Mouse (Mus musculus) 416B (cell line): Measurements from ENCODE around the gene Zan.

Experiments used
- DNase-seq: peaks from one replicate; pipeline ENCODE4 v3.0.0; 2011; ENCODE audit warnings: low read depth

Gene Zan

DNA sequence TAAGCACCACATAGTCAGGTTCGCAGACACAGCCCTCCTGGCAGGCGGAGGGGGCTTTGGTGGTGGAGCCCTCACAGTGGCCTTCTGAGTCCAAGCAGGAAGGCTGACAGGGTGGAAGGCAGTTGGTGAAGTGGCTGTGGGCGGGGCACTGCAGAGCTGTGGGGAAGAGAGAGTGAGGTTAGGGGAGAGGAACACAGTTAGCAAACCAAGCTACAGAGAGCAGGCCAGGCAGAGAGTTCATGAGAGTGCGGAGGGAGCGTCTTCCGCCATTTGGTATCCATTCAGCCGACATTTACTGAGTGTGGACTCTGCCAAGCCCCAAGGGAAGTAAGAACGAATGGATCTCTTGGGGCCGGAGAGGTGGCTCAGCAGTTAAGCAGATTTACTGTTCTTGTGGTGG lies 57.8 kb downstream of the Zan start:
- DNase-seq: no peak

- no peak for DNase-seq
These were observed 62.6 kb downstream of the Zan start for GRCm38 (mm10) chr5:137414253-137414652.

GRCm38 (mm10) chr5:137411235-137411634 lies 65.6 kb downstream of the Zan start:
- DNase-seq: no peak

- no peak for DNase-seq
These were observed 66.3 kb downstream of the Zan start for GRCm38 (mm10) chr5:137410549-137410948.

DNA sequence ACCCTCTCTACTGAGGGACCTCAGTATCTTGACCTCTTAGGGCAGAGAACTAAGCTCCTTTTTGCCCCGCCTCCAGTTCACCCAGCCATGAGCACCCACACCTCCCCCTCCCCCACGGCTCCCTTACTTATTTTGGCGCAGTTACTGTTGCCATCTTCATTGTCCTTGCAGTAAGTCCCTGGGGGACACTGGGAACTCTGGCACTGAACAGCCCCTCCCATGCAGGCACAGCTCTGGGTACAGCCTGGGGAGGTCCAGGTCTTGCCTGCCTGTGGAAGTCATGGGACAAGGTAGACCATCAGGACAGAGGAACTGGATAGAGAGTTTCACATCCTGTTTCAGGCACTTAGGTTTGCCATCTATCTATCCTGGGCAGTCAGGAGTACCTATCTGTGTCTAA lies 66.8 kb downstream of the Zan start:
- no peak for DNase-seq

- no peak for DNase-seq
These were observed 67.4 kb downstream of the Zan start for GRCm38 (mm10) chr5:137409451-137409850.

DNA sequence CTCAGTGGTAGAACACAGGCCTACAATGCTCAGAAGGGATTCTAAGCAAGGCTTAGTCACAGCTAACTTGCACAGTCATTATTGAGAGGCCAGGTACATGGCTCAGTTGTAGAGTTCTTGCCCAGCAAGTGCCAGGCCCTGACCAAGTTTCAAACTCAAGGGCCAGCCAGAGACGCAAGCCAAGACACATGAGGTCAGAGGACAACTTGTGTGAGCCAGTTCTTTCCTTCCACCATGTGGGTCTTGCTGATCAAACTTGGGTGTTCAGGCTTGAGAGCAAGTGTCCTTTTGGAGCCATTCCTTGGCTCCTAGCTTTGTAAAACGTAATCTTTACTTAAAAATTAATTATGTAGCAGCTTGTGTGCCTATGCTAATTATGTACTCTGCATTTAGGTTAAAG lies 72.8 kb downstream of the Zan start:
- DNase-seq: no peak

- DNase-seq: no peak
These were observed 82.4 kb downstream of the Zan start for GRCm38 (mm10) chr5:137394456-137394855.

DNA sequence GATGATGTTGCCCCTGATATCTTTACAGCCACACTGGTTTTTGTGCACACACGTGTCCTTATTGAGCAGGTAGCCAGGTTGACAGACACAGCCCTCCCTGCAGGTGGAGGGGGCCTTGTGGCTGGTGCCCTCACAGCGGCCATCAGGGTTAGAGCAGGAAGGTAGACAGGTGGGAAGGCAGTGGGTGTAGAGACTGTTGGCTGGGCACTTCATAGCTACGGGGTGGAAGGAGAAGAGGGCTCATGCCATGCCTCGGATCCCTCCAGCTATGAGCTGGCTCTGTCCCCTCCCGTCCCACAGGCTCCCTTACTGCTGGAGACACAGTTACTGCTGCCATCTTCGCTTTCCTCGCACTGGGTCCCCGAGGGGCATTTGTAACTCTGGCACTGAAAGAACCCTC lies 85.2 kb downstream of the Zan start:
- no peak for DNase-seq

GRCm38 (mm10) chr5:137386712-137387111 lies 90.2 kb downstream of the Zan start:
- peak; percentile 5 for DNase-seq

DNA sequence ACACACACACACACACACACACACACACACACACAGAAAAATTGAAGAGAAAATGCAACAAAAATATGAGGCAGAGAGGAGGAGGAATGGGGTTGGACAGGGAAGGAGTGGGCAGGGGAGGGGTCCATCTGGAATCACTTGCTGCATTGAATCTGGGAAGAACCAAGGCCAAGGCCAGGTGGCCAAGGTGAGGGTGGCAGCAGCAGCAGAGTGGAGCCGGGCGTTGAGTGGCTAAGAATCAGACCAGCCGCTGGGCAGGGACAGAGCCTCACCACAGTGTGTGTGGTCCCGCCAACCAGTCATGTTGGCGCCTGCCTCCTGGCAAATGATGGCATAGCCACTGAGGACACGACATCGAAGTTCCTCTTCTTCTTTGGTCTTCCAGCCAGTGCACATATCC lies 93.4 kb downstream of the Zan start:
- DNase-seq: no peak

DNA sequence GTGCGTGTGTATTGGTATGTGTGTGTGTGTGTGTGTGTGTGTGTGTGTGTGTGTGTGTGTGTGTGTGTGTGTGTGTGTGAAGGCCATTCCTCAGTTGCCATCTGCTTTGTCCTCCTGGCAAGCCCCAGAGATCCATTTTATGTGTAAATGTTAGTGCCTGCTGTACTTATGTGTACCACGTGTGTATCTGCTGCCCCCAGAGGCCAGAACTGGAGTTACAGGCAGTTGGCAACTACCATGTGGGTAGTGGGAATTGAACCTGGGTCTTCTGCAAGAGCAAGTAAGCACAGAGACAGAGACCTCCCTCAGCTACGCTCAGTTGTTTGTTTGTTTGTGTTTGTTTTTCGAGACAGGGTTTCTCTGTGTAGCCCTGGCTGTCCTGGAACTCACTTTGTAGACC lies 95.7 kb downstream of the Zan start:
- peak; percentile 76 for DNase-seq

DNA sequence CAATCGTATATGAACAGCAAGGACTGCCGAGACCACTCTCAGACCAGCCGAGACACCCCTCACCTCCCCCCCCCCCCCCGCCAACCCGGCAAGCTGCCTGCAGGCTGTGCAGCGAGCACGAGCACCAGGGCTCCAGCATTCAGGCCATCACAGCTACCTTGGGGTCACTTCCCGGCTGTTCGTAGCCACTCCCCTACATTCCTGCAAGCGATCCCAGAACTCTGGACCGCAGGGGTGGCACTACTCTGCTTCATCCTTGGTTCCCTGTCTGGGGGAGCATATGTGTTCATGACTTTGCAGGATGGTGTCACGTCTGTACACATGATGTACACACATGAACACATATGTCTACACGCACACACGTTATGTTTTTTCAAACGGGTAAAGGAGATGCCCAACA lies 99.3 kb downstream of the Zan start:
- DNase-seq: no peak

DNA sequence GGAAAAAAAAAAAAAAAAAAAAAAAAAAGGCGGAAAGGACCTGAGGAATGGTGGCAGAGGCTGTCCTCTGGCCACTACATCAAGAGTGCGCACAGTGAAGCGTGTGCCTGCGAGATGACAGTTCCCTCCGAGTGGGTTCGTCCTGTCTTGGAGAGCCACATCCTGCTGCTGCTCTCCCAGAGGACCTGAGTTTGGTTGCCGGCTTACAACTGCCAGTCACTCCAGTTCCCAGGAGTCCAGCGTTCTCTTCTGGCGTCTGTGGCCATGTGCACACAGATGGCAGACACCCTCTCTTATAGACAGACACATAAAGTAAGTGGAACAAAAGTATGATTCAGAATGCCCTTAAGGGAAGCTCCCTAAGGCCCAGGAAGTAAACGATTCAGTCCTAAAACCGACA lies 99.7 kb downstream of the Zan start:
- no peak for DNase-seq

DNA sequence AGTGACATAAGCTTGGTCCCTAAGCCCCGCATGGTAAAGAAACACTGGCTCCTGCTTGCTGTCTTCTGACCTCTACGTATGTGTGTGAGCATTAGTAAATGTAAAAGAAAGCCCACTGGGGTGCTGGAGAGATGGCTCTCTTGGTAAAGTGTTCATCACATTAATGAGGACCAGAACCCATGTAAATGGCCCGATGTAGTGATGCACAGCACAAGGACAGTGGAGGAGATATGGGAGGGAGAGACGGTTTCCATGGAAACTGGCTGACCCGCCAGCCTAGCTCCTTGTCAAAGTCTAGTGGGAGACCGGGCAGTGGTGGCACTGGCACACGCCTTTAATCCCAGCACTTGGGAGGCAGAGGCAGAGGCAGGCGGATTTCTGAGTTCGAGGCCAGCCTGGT lies 100.1 kb downstream of the Zan start:
- DNase-seq: no peak

DNA sequence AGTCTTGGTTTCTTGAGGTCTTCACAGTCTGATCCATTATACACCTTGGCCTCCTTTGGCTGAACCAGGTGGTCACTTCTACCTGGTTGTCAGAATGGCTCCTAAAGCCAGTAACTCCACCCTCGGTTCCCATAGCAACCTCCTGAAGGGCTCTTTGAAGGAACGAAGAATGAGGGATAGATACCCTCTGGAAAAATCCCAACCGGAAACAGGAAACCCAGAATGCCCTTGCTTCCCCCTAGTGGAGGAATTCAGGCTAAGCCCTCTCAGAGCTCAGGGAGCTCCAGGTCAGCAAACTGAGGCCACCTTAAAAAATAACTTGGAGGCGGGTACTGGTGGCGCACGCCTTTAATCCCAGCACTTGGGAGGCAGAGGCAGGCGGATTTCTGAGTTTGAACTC lies 100.7 kb downstream of the Zan start:
- DNase-seq: no peak

- no peak for DNase-seq
These were observed 101.2 kb downstream of the Zan start for GRCm38 (mm10) chr5:137375627-137376026.

DNA sequence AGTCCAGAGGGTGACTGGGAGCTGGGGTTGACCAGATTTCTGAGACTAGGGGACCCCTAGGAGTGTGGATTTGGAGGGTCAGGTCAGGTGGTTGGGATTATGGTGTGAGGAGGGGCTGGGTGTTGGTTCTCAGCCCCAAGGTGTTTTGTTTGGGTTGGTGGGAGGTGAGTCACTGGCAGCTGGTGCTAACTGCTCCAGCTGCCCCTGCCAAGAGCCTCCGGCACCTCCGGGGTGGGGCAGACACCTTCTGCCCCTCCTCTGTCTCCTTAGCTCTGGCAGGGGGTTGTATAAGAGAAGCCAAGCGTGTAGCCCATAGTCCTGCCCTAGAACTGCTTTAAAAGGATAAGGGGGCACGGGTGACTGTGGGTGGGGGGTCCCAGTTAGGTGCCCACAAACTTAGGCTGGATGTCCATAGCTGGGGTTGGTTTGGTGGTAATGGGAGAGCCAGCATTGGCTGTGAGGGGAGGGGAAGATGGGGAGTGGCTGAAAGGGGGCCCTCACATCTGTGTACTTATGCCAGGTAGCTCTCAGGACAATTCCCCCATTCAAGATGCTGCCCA lies 102.3 kb downstream of the Zan start:
- DNase-seq: no peak

DNA sequence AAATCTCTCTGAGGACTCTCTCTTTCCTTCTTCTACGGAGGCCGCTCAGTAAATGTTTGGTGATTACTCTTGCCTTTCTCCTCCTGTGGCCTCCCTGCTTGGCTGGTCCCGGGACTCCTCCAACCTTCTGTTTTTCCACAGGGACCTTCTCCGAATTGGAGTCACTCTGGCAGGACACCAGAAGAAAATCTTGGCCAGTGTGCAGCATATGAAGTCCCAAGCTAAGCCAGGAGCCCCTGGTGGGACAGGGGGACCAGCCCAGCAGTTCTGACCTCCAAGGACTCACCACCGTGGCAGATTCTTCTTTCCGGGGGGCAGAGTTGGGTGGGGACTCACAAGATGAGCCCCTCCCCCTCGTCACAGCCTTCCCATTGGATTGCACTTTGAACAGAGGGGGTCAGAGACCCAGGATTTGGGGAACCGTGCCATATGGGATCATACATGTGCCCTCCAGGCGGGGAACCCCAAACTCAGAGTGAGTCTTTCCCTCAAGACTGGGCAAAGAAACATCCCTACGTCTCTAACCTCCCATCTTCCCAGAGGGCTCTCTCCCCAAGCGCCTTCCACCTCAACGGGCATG lies 103.4 kb downstream of the Zan start:
- no peak for DNase-seq

- no peak for DNase-seq
These were observed 107.2 kb downstream of the Zan start for GRCm38 (mm10) chr5:137369665-137370064.

DNA sequence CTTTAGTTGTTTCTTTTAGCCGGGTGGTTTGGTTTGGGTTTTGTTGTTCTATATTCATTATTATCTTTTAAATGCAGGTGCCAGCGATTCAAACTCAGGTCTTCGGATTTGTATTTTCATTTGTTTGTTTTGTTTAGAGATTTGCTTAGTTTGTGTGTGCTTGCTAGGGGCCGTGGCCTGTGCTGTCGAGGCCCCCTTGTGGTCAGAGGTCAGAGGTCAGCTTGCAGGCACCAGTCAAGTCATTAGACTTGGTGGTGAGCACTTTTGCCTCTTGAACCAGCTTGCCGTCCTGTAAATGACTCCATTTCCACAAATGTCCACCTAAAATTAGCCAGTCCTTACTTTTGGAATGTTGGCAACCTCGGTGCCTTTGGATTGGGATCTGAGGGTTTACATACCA lies 118.5 kb downstream of the Zan start:
- DNase-seq: no peak

- DNase-seq: no peak
These were observed 122.8 kb downstream of the Zan start for GRCm38 (mm10) chr5:137354091-137354490.

DNA sequence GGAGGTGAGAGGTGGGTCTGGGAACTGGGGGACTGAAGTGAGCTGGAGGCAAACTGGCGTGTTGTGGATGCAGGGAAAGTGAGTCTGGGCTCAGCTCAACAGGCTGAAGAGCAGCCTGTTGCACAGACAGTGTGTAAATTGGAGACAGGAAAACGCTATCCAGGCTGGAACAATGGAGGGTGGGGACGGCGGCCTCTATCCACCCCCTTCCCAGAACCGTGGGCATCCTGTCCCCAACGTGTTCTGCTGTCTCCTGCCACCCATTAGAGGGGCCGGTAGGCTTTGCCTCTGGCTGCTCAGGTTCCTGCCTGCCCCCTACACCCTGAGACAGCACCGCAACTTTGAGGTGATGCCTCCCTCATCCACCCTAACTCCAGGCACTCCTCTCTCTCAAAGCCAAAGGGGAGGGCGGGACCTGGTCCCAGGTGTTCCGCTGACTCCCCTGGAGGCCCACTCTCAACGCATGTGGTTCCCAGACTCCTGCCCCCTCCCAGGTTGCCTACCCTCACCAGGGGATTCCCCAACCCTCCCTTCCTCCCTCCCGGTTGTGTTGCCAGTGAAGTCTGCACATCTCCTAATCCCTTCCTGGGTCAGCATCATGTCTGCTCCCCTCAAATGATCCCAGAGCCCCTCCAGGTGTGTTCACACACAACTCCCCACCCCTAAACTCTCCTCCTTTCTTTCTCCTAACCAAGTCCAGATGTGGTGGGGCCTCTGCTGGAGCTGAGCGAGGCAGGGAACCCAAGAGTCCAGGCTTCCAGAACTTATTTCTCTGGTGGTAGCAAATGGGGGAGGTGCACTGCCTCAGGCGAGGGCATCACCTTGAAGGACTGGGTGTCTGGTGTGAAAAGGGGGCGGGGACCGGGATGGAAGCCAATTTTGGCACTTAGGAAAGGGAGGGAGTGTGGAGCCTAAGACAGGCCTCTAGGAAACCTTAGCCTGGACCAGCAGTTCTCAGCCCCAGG lies 124.6 kb downstream of the Zan start:
- DNase-seq: no peak
